11 mouse cellular contexts compared by ENCODE assay signal in the genomic region with DNA sequence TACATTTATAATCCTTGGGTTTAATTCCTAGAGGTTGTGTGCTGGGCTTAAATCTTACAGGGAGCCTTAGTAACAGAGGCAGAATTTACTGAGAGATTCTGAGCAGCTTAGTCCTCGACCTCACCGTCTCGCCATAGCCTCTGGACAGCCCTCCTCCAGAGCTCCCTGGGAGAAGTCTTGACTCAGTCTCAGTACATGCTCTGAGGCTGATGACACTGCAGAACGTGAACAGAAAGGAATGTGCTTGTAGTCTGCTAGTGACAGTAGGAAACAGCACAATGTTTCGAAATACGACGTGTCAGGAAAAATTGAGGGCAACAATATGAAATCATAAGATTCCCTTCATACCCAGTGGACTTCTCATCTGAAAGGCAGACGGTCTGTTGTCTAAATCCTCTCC. TPM values are rescaled to one million over a fixed set of nuclear protein-coding genes. Genes with fewer than 3 reads are reported as not detected.
A peak's percentile ranks its signal among the peaks of the same experiment; 100 is the strongest.
DNase-seq lines count a peak whose midpoint lies in the region; TF ChIP-seq lines count a peak whose summit lies in the region.
"Had no signal": no experiment of that assay in that cellular context is flagged by ENCODE, and none has a peak within 500 bp of the region (broad histone marks: within the 10 kb centered on the region; RNA-seq: fewer than 3 reads in every experiment).

No protein-coding gene starts in this region.

- H3K4me3 ChIP-seq in heart, embryonic 10.5 days = no peak overlapping the region
- H3K4me3 ChIP-seq in lung, adult 2 months (replicated peaks; ENCODE audit: extremely low read depth, low read depth, low read length) = no peak overlapping the region
- H3K4me3 ChIP-seq: intestine, embryonic 15.5 days; liver, embryonic 15.5 days had no signal

- peak; percentile 38 to 69 for DNase-seq in heart, adult 18-20 months
- DNase-seq in heart, embryonic 10.5 days (ENCODE audit: low spot score) = no peak
- DNase-seq in retina, embryonic 14.5 days (ENCODE audit: low spot score) = peak; percentile 9
- no peak for DNase-seq in retina, postnatal 1 day
- no peak for DNase-seq in lung, adult 2 months
- no peak for DNase-seq in layer of hippocampus, adult 11-12 months (ENCODE audit: low spot score)
- DNase-seq in adrenal gland, adult (ENCODE audit: inconsistent age in 2 of 2, low spot score in 1 of 2) = no peak
- no peak for DNase-seq in left cerebral cortex, adult 18-20 months (ENCODE audit: low spot score in 2 of 2)
- DNase-seq: adrenal gland, postnatal 10 days had no signal

- no peak overlapping the region for H3K27ac ChIP-seq in heart, embryonic 10.5 days
- H3K27ac ChIP-seq: intestine, embryonic 15.5 days; liver, embryonic 15.5 days had no signal

- no peak for TF ChIP-seq CTCF in lung, adult 2 months (IDR thresholded peaks at IDR 0.05; ENCODE audit: insufficient read depth, low read length)

- peaks cover 10% of the 10 kb centered on the region; the same call in 1 of the 2 replicates for H3K27me3 ChIP-seq in heart, embryonic 10.5 days (ENCODE audit: insufficient read depth, poor library complexity, severe bottlenecking)
- H3K27me3 ChIP-seq: intestine, embryonic 15.5 days had no signal

- peaks cover 5% of the 10 kb centered on the region for H3K4me1 ChIP-seq in heart, embryonic 10.5 days
- H3K4me1 ChIP-seq in lung, adult 2 months (ENCODE audit: control insufficient read depth, insufficient read depth, low read length) = no peaks in the 10 kb centered on the region
- H3K4me1 ChIP-seq: intestine, embryonic 15.5 days; liver, embryonic 15.5 days had no signal

- H3K9me3 ChIP-seq in heart, embryonic 10.5 days = no peaks in the 10 kb centered on the region
- H3K9me3 ChIP-seq: intestine, embryonic 15.5 days; liver, embryonic 15.5 days had no signal

- no peaks in the 10 kb centered on the region for H3K36me3 ChIP-seq in heart, embryonic 10.5 days
- H3K36me3 ChIP-seq: intestine, embryonic 15.5 days; liver, embryonic 15.5 days had no signal

- WGBS in heart, embryonic 10.5 days = 75% methylated on average over 8 of the region's 8 CpGs
- WGBS in lung, adult 2 months = 55% methylated on average over 8 of the region's 8 CpGs

- peak; percentile 37; the same call in 1 of the 2 replicates for TF ChIP-seq POLR2A in lung, adult 2 months (IDR thresholded peaks at IDR 0.05; ENCODE audit: borderline replicate concordance, extremely low read depth, low read depth, low read length)

RNA-seq across cellular contexts. Expression of a gene that starts 3.7 kb away (rescaled TPM):
- total RNA-seq in heart, adult 18-20 months (2021) = 1 to 10 TPM; 2.7 to 3.9 TPM
- 1.5 and 2.3 TPM in 2 replicates for polyA plus RNA-seq in heart, embryonic 10.5 days (2016; fragmentation: Nextera tagmentation; extraction: Ambion mirVana)
- 16.5 and 17.8 TPM in 2 replicates for polyA plus RNA-seq in lung, adult 2 months (2012; rRNA removed)
- 1 to 10 TPM; 2.0 to 2.1 TPM for total RNA-seq in left cerebral cortex, adult 18-20 months (2021)

Comparison
In these comparisons a context has a peak if more than half of its experiments do, and no peak if none do; other contexts are left out.
1. DNase-seq: peak in heart, adult 18-20 months (2 of 2) and retina, embryonic 14.5 days (single experiment); none in heart, embryonic 10.5 days (single experiment), retina, postnatal 1 day (single experiment), lung, adult 2 months (single experiment), layer of hippocampus, adult 11-12 months (single experiment), adrenal gland, adult (0 of 2) and left cerebral cortex, adult 18-20 months (0 of 2).